Mouse (Mus musculus): Measurements from ENCODE around the gene Ap1b1.

GRCm38 (mm10) chr11:4974376-4975122 is 12.1 kb upstream of the Ap1b1 start:
- TF ChIP-seq CTCF (IDR thresholded peaks at IDR 0.05; ENCODE audit: low read depth) (no peak), EP300 (IDR thresholded peaks at IDR 0.05; ENCODE audit: low read depth) (no peak)
